Mouse (Mus musculus) heart, adult 2 months (tissue): ENCODE data around the gene Rcan1.

ENCODE experiments used
- CTCF ChIP-seq: fragments of 200-600 bp; IDR thresholded peaks from 2 replicates; pipeline ENCODE4 v1.8.1; 2022; ENCODE audit warnings: antibody characterized with exemption, mild to moderate bottlenecking, moderate library complexity
- POLR2A ChIP-seq: fragments of 200-500 bp; IDR thresholded peaks from 2 replicates; pipeline ENCODE4 v1.6.1; 2011; ENCODE audit warnings: mild to moderate bottlenecking, low read depth, low read length, control low read depth; ENCODE audit not compliant: insufficient read depth

DNA sequence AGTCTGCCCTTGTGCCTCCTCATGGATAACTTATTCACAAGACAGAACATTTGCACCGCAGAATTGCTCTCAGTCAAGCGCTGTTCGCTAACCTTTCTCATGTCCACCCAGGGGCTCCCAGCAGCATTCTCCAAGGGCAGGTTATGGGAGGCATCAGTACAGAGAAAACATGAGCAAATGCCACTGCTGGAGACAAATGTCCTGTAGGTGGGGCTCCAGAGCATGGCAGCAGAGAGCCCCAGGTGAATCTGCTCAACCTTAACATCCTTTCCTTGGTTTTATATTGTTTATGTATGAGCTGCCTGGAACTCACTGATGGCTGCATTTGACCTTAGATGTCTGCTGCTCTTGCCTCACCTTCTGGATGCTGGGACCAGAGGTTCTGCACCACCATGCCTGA is 76.9 kb downstream of the Rcan1 start:
- TF ChIP-seq CTCF, result peak; percentile 62
- TF ChIP-seq POLR2A, result no peak
